Mouse (Mus musculus) ES-E14 (cell line): ENCODE measurements at regions not wholly inside any gene's neighbourhood (a gene's known extent, or its start where the extent isn't known, plus 50 kb on each side); places are given as distances from the start of the nearest gene placed in this dataset.

Source experiments
- CHD2 ChIP-seq: IDR thresholded peaks from 2 replicates; pipeline ENCODE4 v1.6.1; 2014; ENCODE audit warnings: mild to moderate bottlenecking, low read depth, low read length, inconsistent platforms
- HCFC1 ChIP-seq: IDR thresholded peaks from 2 replicates; pipeline ENCODE4 v1.6.1; 2012; ENCODE audit warnings: low read length, inconsistent platforms, borderline replicate concordance; ENCODE audit not compliant: insufficient read depth
- ZC3H11A ChIP-seq: IDR thresholded peaks from 2 replicates; pipeline ENCODE4 v1.6.1; 2012; ENCODE audit warnings: low read depth, mild to moderate bottlenecking, inconsistent platforms, low read length, borderline replicate concordance
- ZNF384 ChIP-seq: IDR thresholded peaks from 2 replicates; pipeline ENCODE4 v1.6.1; 2012; ENCODE audit warnings: low read depth, low read length, inconsistent platforms

- TF ChIP-seq ZC3H11A (no peak), ZNF384 (no peak), HCFC1 (no peak), CHD2 (no peak)
Observed at GRCm38 (mm10) chr6:51156836-51157370, 275.6 kb upstream of the Nfe2l3 start.
